Mouse (Mus musculus) MEL (cell line): Measurements from ENCODE around the gene Rac2. TPM values are rescaled to one million over a fixed set of nuclear protein-coding genes. Genes with fewer than 3 reads are reported as not detected.

ENCODE experiments used
- DNase-seq: peaks from one replicate; pipeline ENCODE4 v3.0.0; 2011; ENCODE audit warnings: low read depth, low spot score
- H3K27ac ChIP-seq: 2 replicates; pipeline ENCODE4 v1.5.1; 2012; ENCODE audit warnings: low read depth, mild to moderate bottlenecking, control low read depth, low read length, moderate library complexity; ENCODE audit not compliant: control insufficient read depth
- H3K27me3 ChIP-seq, 2 experiments: fragments of 150-350 bp in 1 of 2; sonication (generic) in 1 of 2; 2 replicates each; pipeline ENCODE4 v1.6.1; 2012; ENCODE audit warnings: low read length in 2 of 2, mild to moderate bottlenecking in 2 of 2, improper control_type of control experiment in 1 of 2, moderate library complexity in 1 of 2; ENCODE audit not compliant: insufficient read depth in 2 of 2, control insufficient read depth in 1 of 2
- H3K36me3 ChIP-seq, 2 experiments: 2 replicates each; pipeline ENCODE4 v1.6.1; 2012 to 2014; ENCODE audit warnings: low read length in 2 of 2, improper control_type of control experiment in 1 of 2, inconsistent platforms in 1 of 2, mild to moderate bottlenecking in 1 of 2; ENCODE audit not compliant: insufficient read depth in 2 of 2, control insufficient read depth in 1 of 2
- H3K4me1 ChIP-seq, 2 experiments: fragments of 150-350 bp in 1 of 2; sonication (generic) in 1 of 2; 2 replicates each; pipeline ENCODE4 v1.6.1; 2012; ENCODE audit warnings: low read length in 2 of 2, improper control_type of control experiment in 1 of 2, mild to moderate bottlenecking in 1 of 2; ENCODE audit not compliant: insufficient read depth in 2 of 2, control insufficient read depth in 1 of 2
- H3K4me3 ChIP-seq, 2 experiments: fragments of 150-350 bp in 1 of 2; sonication (generic) in 1 of 2; 2 replicates each; pipeline ENCODE4 v1.5.1; 2012; ENCODE audit warnings: low read depth in 2 of 2, low read length in 2 of 2, mild to moderate bottlenecking in 2 of 2, moderate library complexity in 2 of 2, control low read depth in 1 of 2, improper control_type of control experiment in 1 of 2; ENCODE audit not compliant: control insufficient read depth in 1 of 2, insufficient read depth in 1 of 2
- H3K79me2 ChIP-seq: 2 replicates; pipeline ENCODE4 v1.6.1; 2012; ENCODE audit warnings: mild to moderate bottlenecking, low read length, moderate library complexity; ENCODE audit not compliant: control insufficient read depth, poor library complexity, insufficient read depth
- H3K9ac ChIP-seq: 2 replicates; pipeline ENCODE4 v1.6.1; 2012; ENCODE audit warnings: low read depth, mild to moderate bottlenecking, control low read depth, low read length, moderate library complexity; ENCODE audit not compliant: control insufficient read depth, poor library complexity, severe bottlenecking
- H3K9me3 ChIP-seq: fragments of 150-350 bp; sonication (generic); replicated peaks from 2 replicates; pipeline ENCODE4 v1.6.1; 2012; ENCODE audit warnings: mild to moderate bottlenecking, low read length, improper control_type of control experiment, moderate library complexity; ENCODE audit not compliant: insufficient read depth
- BHLHE40 ChIP-seq: IDR thresholded peaks from 2 replicates; pipeline ENCODE4 v1.6.1; 2012; ENCODE audit warnings: low read depth, mild to moderate bottlenecking, inconsistent platforms, low read length, improper control_type of control experiment, borderline replicate concordance
- CHD2 ChIP-seq: IDR thresholded peaks from 2 replicates; pipeline ENCODE4 v1.6.1; 2011; ENCODE audit warnings: low read length, improper control_type of control experiment
- ELF1 ChIP-seq: IDR thresholded peaks from 2 replicates; pipeline ENCODE4 v1.6.1; 2014; ENCODE audit warnings: low read depth, mild to moderate bottlenecking, inconsistent platforms, low read length, improper control_type of control experiment, moderate library complexity
- ETS1 ChIP-seq: IDR thresholded peaks from 2 replicates; pipeline ENCODE4 v1.6.1; 2012; ENCODE audit warnings: low read depth, mild to moderate bottlenecking, inconsistent platforms, low read length, improper control_type of control experiment, moderate library complexity
- GATA1 ChIP-seq: IDR thresholded peaks from 2 replicates; pipeline ENCODE4 v1.6.1; 2011; ENCODE audit warnings: low read depth, low read length, improper control_type of control experiment
- HCFC1 ChIP-seq: IDR thresholded peaks from 2 replicates; pipeline ENCODE4 v1.6.1; 2012; ENCODE audit warnings: low read depth, mild to moderate bottlenecking, inconsistent platforms, low read length, improper control_type of control experiment, moderate library complexity
- JUND ChIP-seq: IDR thresholded peaks from 2 replicates; pipeline ENCODE4 v1.6.1; 2011; ENCODE audit warnings: low read depth, mild to moderate bottlenecking, improper control_type of control experiment, low read length
- KAT2A ChIP-seq: conservative IDR thresholded peaks from 2 replicates; pipeline ENCODE4 v1.6.1; 2012; ENCODE audit warnings: low read depth, low read length, improper control_type of control experiment, inconsistent platforms
- MEF2A ChIP-seq: IDR thresholded peaks from 2 replicates; pipeline ENCODE4 v1.6.1; 2014; ENCODE audit warnings: low read depth, mild to moderate bottlenecking, inconsistent platforms, low read length, improper control_type of control experiment; ENCODE audit not compliant: poor library complexity, insufficient replicate concordance, severe bottlenecking; ENCODE audit errors: extremely low read depth
- MXI1 ChIP-seq: IDR thresholded peaks from 2 replicates; pipeline ENCODE4 v1.6.1; 2011; ENCODE audit warnings: mild to moderate bottlenecking, low read depth, low read length, improper control_type of control experiment
- MYB ChIP-seq: IDR thresholded peaks from 2 replicates; pipeline ENCODE4 v1.6.1; 2011; ENCODE audit warnings: mild to moderate bottlenecking, low read depth, low read length, improper control_type of control experiment
- MYC ChIP-seq: IDR thresholded peaks from 2 replicates; pipeline ENCODE4 v1.6.1; 2011; ENCODE audit warnings: low read depth, mild to moderate bottlenecking, low read length, improper control_type of control experiment, moderate library complexity
- POLR2AphosphoS2 ChIP-seq: IDR thresholded peaks from 2 replicates; pipeline ENCODE4 v1.6.1; 2011; ENCODE audit warnings: low read length, improper control_type of control experiment
- RCOR1 ChIP-seq: IDR thresholded peaks from 2 replicates; pipeline ENCODE4 v1.6.1; 2012; ENCODE audit warnings: low read depth, mild to moderate bottlenecking, inconsistent platforms, low read length, improper control_type of control experiment
- SIN3A ChIP-seq: IDR thresholded peaks from 2 replicates; pipeline ENCODE4 v1.6.1; 2012; ENCODE audit warnings: low read length, improper control_type of control experiment, inconsistent platforms
- SMC3 ChIP-seq: IDR thresholded peaks from 2 replicates; pipeline ENCODE4 v1.6.1; 2011; ENCODE audit warnings: low read depth, low read length, improper control_type of control experiment
- TBP ChIP-seq: IDR thresholded peaks from 2 replicates; pipeline ENCODE4 v1.8.0; 2011; ENCODE audit warnings: low read depth, low read length, improper control_type of control experiment
- UBTF ChIP-seq: IDR thresholded peaks from 2 replicates; pipeline ENCODE4 v1.6.1; 2012; ENCODE audit warnings: low read depth, mild to moderate bottlenecking, inconsistent platforms, low read length, improper control_type of control experiment, moderate library complexity, borderline replicate concordance; ENCODE audit not compliant: insufficient read depth
- polyA plus RNA-seq, 2 experiments: library from polyadenylated mRNA; stranded (reverse) in 1 of 2; unstranded in 1 of 2; fragments of >175 nt in 1 of 2; fragments of >200 nt in 1 of 2; gene quantifications; 2 replicates each; pipeline versions ENCODE4 v1.2.1 to v1.2.4; 2012; ENCODE audit warnings: low replicate concordance in 2 of 2, low read depth in 1 of 2; ENCODE audit not compliant: insufficient read length in 2 of 2, insufficient read depth in 1 of 2, missing spikeins in 1 of 2
- total RNA-seq: library from RNA; depleted of rRNA; stranded (reverse); fragments of 300-350 nt; gene quantifications from 2 replicates; pipeline ENCODE4 v1.2.3, GENCODE M21; 2012

Rac2 gene
- total and polyA plus RNA-seq, 3 experiments: 257 to 881 (median 772) TPM

GRCm38 (mm10) chr15:78548711-78549110 lies 23.9 kb downstream of the Rac2 start:
- Histone ChIP-seq H3K4me3 (no peak overlapping the region), H3K27ac (no peak overlapping the region), H3K36me3 (no peaks in the 10 kb centered on the region), H3K9ac (no peak overlapping the region), H3K79me2 (no peaks in the 10 kb centered on the region), H3K4me1 (peaks cover 0 to 7% of the 10 kb centered on the region in 2 experiments; a peak in 1 of 4 replicates), H3K27me3 (peaks cover 0 to 3% of the 10 kb centered on the region in 2 experiments; a peak in 3 of 4 replicates), H3K9me3 (no peaks in the 10 kb centered on the region; the same call in 1 of the 2 replicates)
- DNase-seq: no peak
- TF ChIP-seq ETS1 (no peak), CHD2 (no peak), MYB (no peak), BHLHE40 (no peak), MEF2A (no peak), HCFC1 (no peak), KAT2A (no peak), SMC3 (no peak)

- Histone ChIP-seq H3K9me3 (no peaks in the 10 kb centered on the region; the same call in 1 of the 2 replicates), H3K27ac (no peak overlapping the region), H3K79me2 (no peaks in the 10 kb centered on the region), H3K36me3 (no peaks in the 10 kb centered on the region), H3K27me3 (peaks cover 0 to 3% of the 10 kb centered on the region in 2 experiments; a peak in 3 of 4 replicates), H3K4me1 (peaks cover 0 to 7% of the 10 kb centered on the region in 2 experiments; a peak in 1 of 4 replicates), H3K9ac (no peak overlapping the region), H3K4me3 (no peak overlapping the region)
- DNase-seq: peak; percentile 30
- TF ChIP-seq POLR2AphosphoS2: no peak
- no peak for TF ChIP-seq SIN3A
- TF ChIP-seq MXI1: no peak
- TF ChIP-seq RCOR1: no peak
- no peak for TF ChIP-seq TBP
- TF ChIP-seq MYC: no peak
- no peak for TF ChIP-seq MEF2A
- TF ChIP-seq CHD2: no peak
- no peak for TF ChIP-seq GATA1
- TF ChIP-seq ETS1: no peak
- TF ChIP-seq ELF1: no peak
- no peak for TF ChIP-seq UBTF
- no peak for TF ChIP-seq JUND
Measured at GRCm38 (mm10) chr15:78548336-78548665, 24.3 kb downstream of the Rac2 start.
